Mouse (Mus musculus): ENCODE measurements around the gene Eftud2. TPM values are rescaled to one million over a fixed set of nuclear protein-coding genes. Genes with fewer than 3 reads are reported as not detected.

Eftud2 gene
- 82.0 TPM for polyA plus RNA-seq (2015; fragmentation: Illumina TruSeq; extraction: RNeasy Lipid Tissue Mini Kit (QIAGEN cat#74804); ENCODE audit: insufficient read depth, low replicate concordance)

GRCm38 (mm10) chr11:102880585-102881313, at the start of gene Eftud2, which contains the start of gene Ccdc103:
Gene Eftud2, minus strand, starts transcription at chr11:102880985.
Gene Ccdc103, plus strand, starts transcription at chr11:102881204.

GRCm38 (mm10) chr11:102924557-102925350, 44.0 kb upstream of the Eftud2 start, which contains the start of gene Kif18b:
Gene Kif18b, minus strand, starts transcription at chr11:102925124.

GRCm38 (mm10) chr11:102900763-102901162, 20.0 kb upstream of the Eftud2 start, which contains the start of gene Gfap:
Gene Gfap, minus strand, starts transcription at chr11:102900912.

GRCm38 (mm10) chr11:102884616-102885219, 3.9 kb upstream of the Eftud2 start, which contains the start of gene Fam187a:
Gene Fam187a, plus strand, starts transcription at chr11:102885169.

GRCm38 (mm10) chr11:102835549-102835948, 45.2 kb downstream of the Eftud2 start, which contains the start of gene Higd1b:
Gene Higd1b, plus strand, starts transcription at chr11:102835849.

GRCm38 (mm10) chr11:102819021-102819782, 61.6 kb downstream of the Eftud2 start, which contains the start of gene Gjc1:
Gene Gjc1, minus strand, starts transcription at chr11:102819700.

Other genes starting within 250 kb of the Eftud2 start
- gene Meioc, start 217.3 kb downstream of the Eftud2 start, polyA plus RNA-seq (2015; fragmentation: Illumina TruSeq; extraction: RNeasy Lipid Tissue Mini Kit (QIAGEN cat#74804); ENCODE audit: insufficient read depth, low replicate concordance) = not detected
- 29.5 TPM for gene Ccdc43, start 183.2 kb downstream of the Eftud2 start, polyA plus RNA-seq (2015; fragmentation: Illumina TruSeq; extraction: RNeasy Lipid Tissue Mini Kit (QIAGEN cat#74804); ENCODE audit: insufficient read depth, low replicate concordance)
- 6.3 TPM for gene Adam11, start 119.5 kb downstream of the Eftud2 start, polyA plus RNA-seq (2015; fragmentation: Illumina TruSeq; extraction: RNeasy Lipid Tissue Mini Kit (QIAGEN cat#74804); ENCODE audit: insufficient read depth, low replicate concordance)
- 5.5 TPM for gene Gjc1, start 61.3 kb downstream of the Eftud2 start, polyA plus RNA-seq (2015; fragmentation: Illumina TruSeq; extraction: RNeasy Lipid Tissue Mini Kit (QIAGEN cat#74804); ENCODE audit: insufficient read depth, low replicate concordance)
- not detected for gene Higd1b, start 45.1 kb downstream of the Eftud2 start, polyA plus RNA-seq (2015; fragmentation: Illumina TruSeq; extraction: RNeasy Lipid Tissue Mini Kit (QIAGEN cat#74804); ENCODE audit: insufficient read depth, low replicate concordance)
- not detected for gene Ccdc103, start 219 bp upstream of the Eftud2 start, polyA plus RNA-seq (2015; fragmentation: Illumina TruSeq; extraction: RNeasy Lipid Tissue Mini Kit (QIAGEN cat#74804); ENCODE audit: insufficient read depth, low replicate concordance)
- not detected for gene Fam187a, start 4.2 kb upstream of the Eftud2 start, polyA plus RNA-seq (2015; fragmentation: Illumina TruSeq; extraction: RNeasy Lipid Tissue Mini Kit (QIAGEN cat#74804); ENCODE audit: insufficient read depth, low replicate concordance)
- gene Gfap, start 19.9 kb upstream of the Eftud2 start, polyA plus RNA-seq (2015; fragmentation: Illumina TruSeq; extraction: RNeasy Lipid Tissue Mini Kit (QIAGEN cat#74804); ENCODE audit: insufficient read depth, low replicate concordance) = 0.83 TPM
- 2.7 TPM for gene Kif18b, start 44.1 kb upstream of the Eftud2 start, polyA plus RNA-seq (2015; fragmentation: Illumina TruSeq; extraction: RNeasy Lipid Tissue Mini Kit (QIAGEN cat#74804); ENCODE audit: insufficient read depth, low replicate concordance)
- not detected for gene C1ql1, start 65.7 kb upstream of the Eftud2 start, polyA plus RNA-seq (2015; fragmentation: Illumina TruSeq; extraction: RNeasy Lipid Tissue Mini Kit (QIAGEN cat#74804); ENCODE audit: insufficient read depth, low replicate concordance)
- gene Nmt1, start 147.2 kb upstream of the Eftud2 start, polyA plus RNA-seq (2015; fragmentation: Illumina TruSeq; extraction: RNeasy Lipid Tissue Mini Kit (QIAGEN cat#74804); ENCODE audit: insufficient read depth, low replicate concordance) = 48.5 TPM
- 14.3 TPM for gene Dcakd, start 147.3 kb upstream of the Eftud2 start, polyA plus RNA-seq (2015; fragmentation: Illumina TruSeq; extraction: RNeasy Lipid Tissue Mini Kit (QIAGEN cat#74804); ENCODE audit: insufficient read depth, low replicate concordance)
- 0.93 TPM for gene Plcd3, start 220.7 kb upstream of the Eftud2 start, polyA plus RNA-seq (2015; fragmentation: Illumina TruSeq; extraction: RNeasy Lipid Tissue Mini Kit (QIAGEN cat#74804); ENCODE audit: insufficient read depth, low replicate concordance)
- gene Acbd4, start 220.7 kb upstream of the Eftud2 start, polyA plus RNA-seq (2015; fragmentation: Illumina TruSeq; extraction: RNeasy Lipid Tissue Mini Kit (QIAGEN cat#74804); ENCODE audit: insufficient read depth, low replicate concordance) = 17.7 TPM
- gene Hexim1, start 235.2 kb upstream of the Eftud2 start, polyA plus RNA-seq (2015; fragmentation: Illumina TruSeq; extraction: RNeasy Lipid Tissue Mini Kit (QIAGEN cat#74804); ENCODE audit: insufficient read depth, low replicate concordance) = 16.5 TPM